Mouse (Mus musculus) mesoderm, embryonic 11.5 days (tissue): ENCODE measurements around the gene Avpi1.

Experiments
- DNase-seq: peaks from one replicate; pipeline ENCODE4 v3.0.0-alpha.2; 2012; ENCODE audit warnings: low read depth, low spot score

Gene Avpi1

GRCm38 (mm10) chr19:42128787-42129508 lies at the start of gene Avpi1:
Gene Avpi1, minus strand, starts transcription at chr19:42129059.
- peak; percentile 98 for DNase-seq

DNA sequence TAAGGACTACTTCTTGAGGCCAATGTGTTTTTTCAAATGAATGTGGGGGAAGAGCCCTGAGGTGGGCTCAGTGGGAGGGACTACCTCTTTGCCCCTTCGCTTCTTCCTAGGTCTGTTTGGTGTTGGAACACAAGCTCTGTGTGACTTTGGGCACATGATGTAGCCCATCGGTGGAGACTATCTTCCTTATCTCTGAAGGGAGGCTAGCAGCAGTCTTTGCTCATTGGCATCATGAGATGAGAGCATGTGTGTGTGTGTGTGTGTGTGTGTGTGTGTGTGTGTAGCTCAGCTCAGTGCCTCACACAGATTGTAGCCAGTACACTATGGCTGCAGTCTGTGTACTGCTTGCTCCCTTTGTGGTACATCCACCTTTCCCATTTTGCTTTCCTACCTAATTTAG lies 48.6 kb upstream of the Avpi1 start:
- DNase-seq = no peak

GRCm38 (mm10) chr19:42176841-42177240 lies 48.0 kb upstream of the Avpi1 start:
- DNase-seq = no peak

DNA sequence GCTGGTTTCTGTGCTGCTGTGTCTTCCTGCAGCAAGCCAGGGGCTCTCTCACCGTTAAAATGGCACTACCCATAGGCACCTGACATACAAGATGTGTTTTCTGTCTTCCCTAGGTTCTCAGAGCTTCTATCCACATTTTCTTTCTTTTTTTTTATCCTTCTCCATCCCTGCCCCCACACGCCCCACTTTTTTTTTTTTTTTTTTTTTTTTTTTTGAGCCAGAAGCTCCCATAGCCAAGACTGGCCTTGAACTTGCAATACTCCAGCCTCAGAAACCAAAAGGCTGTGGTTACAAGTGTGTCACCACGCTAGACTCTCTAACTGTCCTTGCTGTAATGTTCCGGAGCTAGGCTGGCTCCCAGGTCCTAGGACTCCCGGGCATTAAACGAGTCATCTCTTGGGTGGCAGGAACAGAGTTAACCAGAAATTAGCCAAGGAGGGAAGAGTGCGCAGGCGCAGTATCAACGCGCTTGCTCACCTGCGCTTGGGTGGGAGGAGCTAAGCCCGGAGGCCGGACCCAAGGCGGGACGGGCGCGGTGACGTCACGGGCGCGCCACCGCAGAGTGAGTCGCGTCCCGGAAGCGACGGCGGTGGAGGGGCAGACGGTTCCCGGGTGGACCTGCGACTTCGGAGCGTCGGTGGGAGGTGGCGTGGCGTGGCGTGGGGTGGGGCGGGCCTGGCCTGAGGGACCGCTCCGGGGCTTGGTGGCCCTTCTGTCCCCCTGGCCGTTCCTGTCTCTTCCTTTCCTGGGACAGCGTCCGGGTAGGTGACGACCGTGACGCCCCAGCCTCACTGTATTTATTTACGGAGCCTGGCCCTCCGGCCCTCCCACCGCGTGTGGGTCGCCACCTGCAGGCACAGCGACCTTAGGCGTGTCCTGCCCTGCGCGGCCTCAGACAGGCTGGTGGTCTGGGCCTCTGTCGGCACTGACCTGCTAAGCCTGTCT lies 41.4 kb upstream of the Avpi1 start:
- DNase-seq = peak; percentile 93

GRCm38 (mm10) chr19:42169322-42169975 lies 40.6 kb upstream of the Avpi1 start:
- no peak for DNase-seq

GRCm38 (mm10) chr19:42167489-42167888 lies 38.6 kb upstream of the Avpi1 start:
- DNase-seq = no peak

DNA sequence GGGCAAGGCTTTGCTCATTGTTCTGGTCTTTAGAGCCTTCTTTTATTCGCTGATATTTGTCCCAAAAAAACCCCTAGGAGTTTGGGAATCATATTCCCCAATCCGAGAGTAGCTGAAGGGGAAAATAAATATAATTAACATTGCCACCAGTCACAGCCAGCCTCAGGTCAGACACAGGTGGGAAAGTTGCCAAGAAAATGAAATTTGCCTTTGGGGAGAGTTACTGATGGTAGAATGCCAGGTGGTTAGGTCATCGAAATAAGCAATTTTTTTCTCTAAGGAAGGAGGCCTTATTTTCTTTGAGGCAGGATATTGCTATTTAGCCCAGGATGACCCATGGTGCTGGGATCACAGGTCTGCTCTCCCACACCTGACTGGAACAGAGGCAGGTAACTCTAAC lies 37.9 kb upstream of the Avpi1 start:
- DNase-seq = no peak

DNA sequence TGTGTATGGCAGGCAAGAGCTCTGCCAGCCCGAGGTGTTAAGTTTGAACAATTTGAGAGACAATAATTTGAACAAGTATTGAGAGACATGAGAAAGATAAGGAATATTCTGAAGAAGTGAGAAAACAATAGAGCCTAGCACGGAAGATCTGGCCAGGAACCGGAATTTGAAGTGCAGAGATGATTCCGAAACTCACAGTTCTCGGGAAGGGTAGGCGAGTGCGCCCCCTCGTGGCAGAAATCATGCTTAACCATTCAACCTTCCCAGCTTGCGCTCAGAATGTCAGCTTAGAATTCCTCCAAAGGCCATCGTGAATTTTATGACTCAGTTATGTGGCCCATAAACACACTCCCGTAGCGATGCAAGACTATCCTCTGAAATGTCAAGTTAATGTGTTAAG lies 37.3 kb upstream of the Avpi1 start:
- DNase-seq = peak; percentile 89

DNA sequence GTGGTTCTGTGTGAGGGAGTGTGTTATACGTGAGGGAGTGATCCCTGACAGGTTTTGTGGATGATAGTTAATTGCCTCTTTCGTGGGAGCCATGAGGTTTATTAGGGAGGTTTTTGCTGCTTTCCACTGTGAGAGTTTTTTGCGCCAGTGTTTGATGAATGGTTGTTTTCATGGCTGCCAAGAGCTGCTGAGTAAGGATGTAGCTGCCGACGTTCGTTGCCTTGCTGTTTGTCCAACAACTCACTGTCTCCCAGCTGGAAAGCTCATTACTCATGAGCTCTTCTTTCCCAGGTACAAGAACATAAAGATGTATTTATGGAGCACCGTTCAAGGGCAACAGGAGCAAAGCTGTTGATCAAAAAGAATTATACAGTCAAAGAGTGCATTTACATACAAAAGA lies 35.3 kb upstream of the Avpi1 start:
- DNase-seq = no peak

DNA sequence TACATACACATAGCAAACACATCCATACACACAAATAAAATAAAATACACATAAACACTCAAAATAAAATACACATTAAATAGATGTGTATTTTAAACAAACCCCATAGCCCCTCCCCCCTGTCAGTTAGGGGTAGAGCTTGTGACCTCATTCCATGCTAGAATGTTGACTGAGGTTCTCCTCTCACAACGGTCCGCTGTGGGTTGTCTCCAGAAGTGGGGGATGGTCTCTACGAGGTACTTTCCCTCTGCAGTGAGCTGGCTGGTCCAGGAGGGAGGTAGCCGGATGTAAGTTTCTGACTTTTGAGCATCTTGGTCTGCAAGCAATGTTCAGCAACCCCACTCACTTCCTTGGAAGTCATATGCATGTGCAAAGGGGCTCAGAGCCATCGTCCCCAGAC lies 34.9 kb upstream of the Avpi1 start, which contains the start of gene Zfyve27:
Gene Zfyve27, plus strand, starts transcription at position 188 of the 400 bp plus-strand sequence.
- no peak for DNase-seq

DNA sequence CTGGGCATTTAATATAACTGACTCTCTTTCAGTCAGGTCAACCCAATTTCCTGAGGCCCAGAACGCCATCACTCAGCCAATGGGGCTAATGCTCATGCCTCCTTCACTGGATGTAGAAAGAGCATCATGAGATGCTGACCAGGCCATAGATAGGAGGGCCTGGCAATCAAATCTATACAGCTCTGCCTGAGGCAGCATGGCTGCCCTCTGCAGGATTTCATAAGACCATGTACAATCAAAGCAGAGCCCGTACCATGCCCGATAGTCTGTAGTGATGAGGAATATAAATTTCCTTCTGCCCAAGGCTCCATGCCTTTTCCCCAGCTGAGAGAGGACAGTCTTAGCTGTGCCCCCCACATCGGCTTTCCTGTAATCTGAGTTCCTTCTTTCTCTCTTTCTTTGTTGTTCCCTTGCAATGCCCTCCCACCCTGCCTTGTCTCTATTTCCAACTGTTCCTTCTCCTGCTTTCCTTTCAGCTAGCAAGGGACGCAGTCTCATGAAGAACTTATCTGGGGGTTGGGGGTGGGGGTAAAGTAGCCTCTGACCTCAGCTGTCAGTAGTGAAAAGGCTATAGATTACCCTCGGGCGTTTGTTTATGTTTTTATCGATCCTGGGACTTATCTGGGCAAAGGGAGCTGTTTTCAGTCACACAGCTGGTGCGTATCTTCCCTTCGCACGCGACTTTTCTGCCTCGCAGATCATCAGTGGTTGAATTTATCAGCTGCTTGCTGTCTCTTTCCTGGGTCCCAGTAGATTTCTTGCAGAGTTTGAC lies 29.6 kb upstream of the Avpi1 start:
- no peak for DNase-seq

GRCm38 (mm10) chr19:42157493-42158237 lies 28.8 kb upstream of the Avpi1 start:
- DNase-seq = no peak

DNA sequence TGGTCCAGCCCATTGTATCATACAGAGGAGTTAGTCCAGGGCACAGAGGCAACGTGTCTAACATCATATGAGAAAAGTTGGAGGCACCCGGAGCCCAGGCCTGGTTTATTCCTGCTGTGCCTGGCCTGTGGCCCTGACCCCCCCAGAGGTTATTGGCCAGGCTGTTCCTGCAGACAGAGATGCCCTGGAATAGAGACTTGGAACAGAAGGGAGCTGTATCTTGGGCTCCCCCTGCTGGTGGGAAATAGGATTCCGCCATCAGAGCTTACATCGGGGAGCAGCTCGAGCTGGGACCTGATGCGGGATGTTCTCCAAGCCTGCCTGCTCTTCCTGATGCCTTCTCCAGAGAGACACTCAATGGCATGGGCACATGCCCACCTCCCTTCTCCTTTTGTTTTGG lies 23.1 kb upstream of the Avpi1 start:
- peak; percentile 89 for DNase-seq

DNA sequence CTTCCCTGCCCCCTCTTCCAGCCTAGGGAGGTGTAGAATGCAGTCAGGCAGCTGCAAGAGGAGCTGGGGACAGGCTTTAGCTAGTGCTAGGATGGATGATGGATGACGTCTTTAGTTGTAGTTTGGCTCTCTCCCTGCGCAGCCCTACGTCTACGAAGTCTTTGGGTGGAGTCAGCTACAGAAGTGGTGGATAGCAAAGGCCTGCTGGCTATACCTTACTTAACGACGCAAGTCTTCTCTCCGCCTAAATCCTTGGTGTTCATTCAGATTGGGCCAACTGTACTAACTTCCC lies 19.7 kb upstream of the Avpi1 start:
- DNase-seq = no peak

DNA sequence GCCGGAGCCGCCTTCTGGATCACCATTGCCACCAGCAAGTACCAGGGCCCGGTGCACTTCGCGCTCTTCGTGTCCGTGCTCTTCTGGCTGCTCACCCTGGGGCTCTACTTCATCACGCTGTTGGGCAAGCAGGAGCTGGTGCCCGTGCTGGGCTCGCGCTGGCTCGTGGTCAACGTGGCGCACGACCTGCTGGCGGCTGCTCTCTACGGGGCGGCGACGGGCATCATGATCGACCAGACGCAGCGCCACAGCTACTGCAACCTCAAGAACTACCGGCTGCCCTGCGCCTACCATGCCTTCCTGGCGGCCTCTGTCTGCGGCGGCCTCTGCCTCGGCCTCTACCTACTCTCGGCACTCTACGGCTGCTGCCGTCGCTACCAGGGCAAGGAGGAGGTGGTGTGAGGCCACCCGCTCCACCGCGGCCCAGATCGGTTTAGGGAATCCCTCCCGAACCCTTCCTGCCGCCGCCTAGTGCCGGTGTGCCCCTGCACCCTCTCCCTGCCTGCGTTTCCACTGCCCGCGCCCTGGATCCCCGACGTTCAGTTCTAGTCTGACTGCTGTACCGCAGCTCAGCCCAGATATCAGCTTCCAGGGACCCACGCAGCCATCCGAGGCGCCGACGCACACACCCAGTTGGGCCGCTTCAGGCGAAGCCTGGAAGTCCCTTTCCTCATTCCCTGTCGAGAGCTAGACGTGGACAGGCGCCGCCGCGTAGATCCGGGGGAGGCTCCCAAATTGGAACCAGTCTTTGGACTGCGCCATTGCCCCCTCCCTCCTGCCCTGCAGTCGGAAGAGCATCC lies 19.1 kb upstream of the Avpi1 start:
- DNase-seq = peak; percentile 48

DNA sequence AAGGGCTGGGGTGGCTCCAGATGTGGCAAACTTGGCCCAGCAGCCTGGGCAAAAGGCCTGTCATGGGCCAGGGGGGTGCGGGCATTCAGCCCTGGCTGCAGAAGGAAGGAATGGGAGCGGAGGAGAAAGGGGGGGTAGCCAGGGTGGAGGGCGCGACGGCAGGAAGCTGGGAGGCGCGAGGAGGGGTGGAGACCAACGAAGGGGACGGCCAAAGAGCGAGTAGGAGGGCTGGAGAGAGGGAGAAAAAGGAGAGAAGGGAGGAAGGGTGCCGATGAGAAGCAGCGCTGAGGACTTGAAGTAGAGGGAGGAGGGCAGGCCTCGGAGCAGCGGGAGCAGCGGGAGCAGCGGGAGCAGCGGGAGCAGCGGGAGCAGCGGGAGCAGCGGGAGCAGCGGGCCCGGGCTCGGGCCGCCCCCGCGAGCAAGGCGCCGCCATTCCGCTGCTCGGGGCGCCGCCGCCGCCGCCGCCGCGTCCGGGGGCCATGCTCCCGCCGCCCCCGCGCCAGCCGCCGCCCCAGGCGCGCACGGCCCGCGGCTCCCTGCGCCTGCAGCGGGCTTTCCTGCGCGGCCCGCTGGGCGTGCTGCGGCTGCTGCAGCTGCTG lies 18.4 kb upstream of the Avpi1 start, which contains the start of gene Marveld1:
Gene Marveld1, plus strand, starts transcription at position 231 of the 599 bp plus-strand sequence.
- DNase-seq = peak; percentile 61

DNA sequence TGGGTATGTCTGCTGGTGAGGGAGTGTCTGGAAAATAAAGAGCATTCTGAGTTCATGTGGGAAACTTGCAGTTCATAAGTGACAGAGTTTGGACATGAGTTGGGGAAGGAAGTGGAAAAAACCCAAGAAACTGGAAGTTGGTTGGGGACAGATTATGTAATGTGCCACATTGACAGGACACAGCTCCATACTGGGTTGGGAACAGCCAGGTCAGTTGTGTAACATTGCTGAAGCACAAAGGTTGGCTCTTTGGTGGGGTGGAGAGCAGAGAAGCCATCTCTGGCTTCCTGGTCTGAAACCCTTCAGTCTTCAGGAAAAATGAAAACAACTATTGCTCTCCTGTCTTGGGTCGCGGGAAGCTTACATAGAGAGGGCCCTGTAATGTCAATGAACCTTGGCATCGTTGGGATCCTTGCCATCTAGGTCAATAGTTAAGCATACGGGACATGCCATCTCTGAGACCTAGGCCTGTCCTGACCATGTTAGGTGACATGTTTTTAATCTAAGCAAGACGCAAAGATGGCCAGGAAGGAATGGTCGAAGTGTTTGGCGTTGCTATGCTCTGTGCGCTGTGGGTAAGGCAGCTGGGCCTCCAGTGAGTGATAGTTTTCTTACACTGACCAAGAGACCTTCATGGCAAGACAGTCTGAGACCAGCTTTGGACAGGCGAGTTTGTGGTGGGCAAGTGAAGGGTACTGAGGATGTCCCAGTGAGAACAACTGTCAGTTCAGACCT lies 17.6 kb upstream of the Avpi1 start:
- no peak for DNase-seq

DNA sequence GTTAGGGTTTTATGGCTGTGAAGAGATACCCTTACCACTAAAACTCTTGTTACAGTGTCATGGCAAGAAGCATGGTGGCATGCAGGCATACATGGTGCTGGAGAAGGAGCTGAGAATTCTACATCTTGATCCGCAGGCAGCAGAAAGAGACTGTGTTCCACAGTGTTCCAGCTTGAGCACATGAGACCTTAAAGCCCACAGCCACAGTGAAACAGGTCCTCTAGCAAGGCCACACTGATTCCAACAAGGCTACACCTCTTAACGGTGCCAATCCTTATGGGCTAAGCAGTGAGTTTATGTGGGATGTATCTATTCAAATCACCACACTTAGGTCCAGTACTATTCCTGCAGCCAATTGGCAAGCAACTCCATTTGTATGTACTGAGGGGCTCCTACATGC lies 16.9 kb upstream of the Avpi1 start:
- no peak for DNase-seq

DNA sequence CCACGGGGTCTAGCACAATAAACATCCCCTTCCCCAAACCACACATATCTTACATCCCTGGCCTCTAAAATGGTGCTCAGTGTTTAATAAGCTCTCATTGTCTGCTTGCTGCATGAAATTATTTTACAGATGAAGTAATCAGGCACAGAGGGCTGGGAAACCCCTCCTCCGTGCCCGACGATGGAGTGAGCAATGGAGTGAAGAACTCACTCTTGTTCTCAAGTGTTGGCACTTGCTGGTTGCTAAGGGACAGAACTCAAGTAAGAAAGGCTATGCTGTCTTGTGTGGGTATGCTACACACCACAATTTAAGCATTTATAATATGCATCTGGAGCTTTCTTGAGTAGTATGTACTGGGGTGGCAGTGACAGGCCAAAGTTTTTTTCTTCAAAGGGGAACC lies 16.4 kb upstream of the Avpi1 start:
- DNase-seq = no peak
